Mouse (Mus musculus) erythroblast, adult 5-6 weeks (primary cell): ENCODE results near the gene Kazald1. TPM values are rescaled to one million over a fixed set of nuclear protein-coding genes. Genes with fewer than 3 reads are reported as not detected.

Experiments used
- ATAC-seq: replicated peaks from 2 replicates; pipeline ENCODE4 v1.8.0; 2016; ENCODE audit warnings: moderate number of reproducible peaks, mild to moderate bottlenecking, moderate TSS enrichment, inconsistent platforms; ENCODE audit not compliant: poor library complexity, low FRiP score, severe bottlenecking
- total RNA-seq, 2 experiments: library from RNA; stranded (forward) in 1 of 2; stranded (reverse) in 1 of 2; fragments of 150-400 nt in 1 of 2; fragments of 200-764, 138-1000 nt in 1 of 2; gene quantifications; 2 replicates each; pipeline versions ENCODE4 v1.2.3 to v1.2.4; 2015 to 2017; ENCODE audit warnings: low replicate concordance in 2 of 2

The Kazald1 gene
- total RNA-seq, 2 experiments from 2014 or later = not detected

GRCm38 (mm10) chr19:45116798-45117197 is 41.8 kb downstream of the Kazald1 start:
- no peak for ATAC-seq

Other genes with a start within 250 kb of the Kazald1 start
- gene Slf2, start 144.1 kb upstream of the Kazald1 start, total RNA-seq (2015; ENCODE audit: low replicate concordance) = 14.0 TPM in 2 replicates
- gene Slf2, start 144.1 kb upstream of the Kazald1 start, total RNA-seq (2017; ENCODE audit: low replicate concordance) = 13.6 and 16.3 TPM in 2 replicates
- not detected in 2 replicates for gene Sema4g, start 86.1 kb upstream of the Kazald1 start, total RNA-seq (2015; ENCODE audit: low replicate concordance)
- gene Sema4g, start 86.1 kb upstream of the Kazald1 start, total RNA-seq (2017; ENCODE audit: low replicate concordance) = 0.09 TPM in 1 of 2 replicates, not detected in the other
- 0.84 and 3.5 TPM in 2 replicates for gene Twnk, start 69.6 kb upstream of the Kazald1 start, total RNA-seq (2015; ENCODE audit: low replicate concordance)
- gene Twnk, start 69.6 kb upstream of the Kazald1 start, total RNA-seq (2017; ENCODE audit: low replicate concordance) = 1.9 and 5.2 TPM in 2 replicates
- 9.2 and 14.0 TPM in 2 replicates for gene Mrpl43, start 68.8 kb upstream of the Kazald1 start, total RNA-seq (2015; ENCODE audit: low replicate concordance)
- 8.0 and 11.6 TPM in 2 replicates for gene Mrpl43, start 68.8 kb upstream of the Kazald1 start, total RNA-seq (2017; ENCODE audit: low replicate concordance)
- gene Lzts2, start 60.8 kb upstream of the Kazald1 start, total RNA-seq (2015; ENCODE audit: low replicate concordance) = not detected in 2 replicates
- 0.42 and 0.60 TPM in 2 replicates for gene Lzts2, start 60.8 kb upstream of the Kazald1 start, total RNA-seq (2017; ENCODE audit: low replicate concordance)
- not detected in 2 replicates for gene Pdzd7, start 29.5 kb upstream of the Kazald1 start, total RNA-seq (2015; ENCODE audit: low replicate concordance)
- gene Pdzd7, start 29.5 kb upstream of the Kazald1 start, total RNA-seq (2017; ENCODE audit: low replicate concordance) = 0.28 TPM in 1 of 2 replicates, not detected in the other
- 9.4 and 16.7 TPM in 2 replicates for gene Sfxn3, start 27.7 kb upstream of the Kazald1 start, total RNA-seq (2015; ENCODE audit: low replicate concordance)
- gene Sfxn3, start 27.7 kb upstream of the Kazald1 start, total RNA-seq (2017; ENCODE audit: low replicate concordance) = 3.4 and 3.8 TPM in 2 replicates
- gene Tlx1, start 75.4 kb downstream of the Kazald1 start, total RNA-seq (2015; ENCODE audit: low replicate concordance) = not detected in 2 replicates
- gene Tlx1, start 75.4 kb downstream of the Kazald1 start, total RNA-seq (2017; ENCODE audit: low replicate concordance) = not detected in 2 replicates
- not detected in 2 replicates for gene Lbx1, start 160.6 kb downstream of the Kazald1 start, total RNA-seq (2015; ENCODE audit: low replicate concordance)
- not detected in 2 replicates for gene Lbx1, start 160.6 kb downstream of the Kazald1 start, total RNA-seq (2017; ENCODE audit: low replicate concordance)